Mouse (Mus musculus) embryonic fibroblast, embryonic 13.5 days (primary cell): ENCODE data around the gene Capn12.

Source experiments
- CTCF ChIP-seq: IDR thresholded peaks from 2 replicates; pipeline ENCODE4 v1.5.1; 2011; ENCODE audit warnings: mild to moderate bottlenecking, control low read depth, low read length, moderate library complexity, borderline replicate concordance; ENCODE audit not compliant: insufficient read depth
- POLR2A ChIP-seq: IDR thresholded peaks from 2 replicates; pipeline ENCODE4 v1.6.1; 2011; ENCODE audit warnings: low read depth, mild to moderate bottlenecking, control low read depth, low read length, moderate library complexity

GRCm38 (mm10) chr7:28902180-28902579 lies 21.0 kb downstream of the Capn12 start:
- TF ChIP-seq POLR2A (no peak), CTCF (no peak)
